Mouse (Mus musculus) ES-E14 (cell line): ENCODE measurements around the gene Pde4d. TPM values are rescaled to one million over a fixed set of nuclear protein-coding genes. Genes with fewer than 3 reads are reported as not detected.

Experiments used
- DNase-seq: peaks from one replicate; pipeline ENCODE4 v3.0.0-alpha.2; 2013; ENCODE audit warnings: low read depth, low spot score
- H3K27ac ChIP-seq: 2 replicates; pipeline ENCODE4 v1.5.1; 2012; ENCODE audit warnings: low read depth, mild to moderate bottlenecking, low read length, moderate library complexity, mixed read lengths; ENCODE audit not compliant: poor library complexity, insufficient read depth, severe bottlenecking
- H3K36me3 ChIP-seq: 2 replicates; pipeline ENCODE4 v1.6.1; 2012; ENCODE audit warnings: mild to moderate bottlenecking, low read length, moderate library complexity, mixed read lengths; ENCODE audit not compliant: control insufficient read depth, poor library complexity, insufficient read depth, severe bottlenecking
- H3K4me1 ChIP-seq, 2 experiments: fragments of 150-350 bp in 1 of 2; sonication (generic) in 1 of 2; 2 replicates each; pipeline ENCODE4 v1.6.1; 2012; ENCODE audit warnings: low read length in 2 of 2, mild to moderate bottlenecking in 1 of 2, mixed read lengths in 1 of 2; ENCODE audit not compliant: control insufficient read depth in 2 of 2, insufficient read depth in 2 of 2, poor library complexity in 1 of 2
- H3K4me3 ChIP-seq, 2 experiments: fragments of 150-350 bp in 1 of 2; sonication (generic) in 1 of 2; 2 replicates each; pipeline ENCODE4 v1.5.1; 2012; ENCODE audit warnings: low read length in 2 of 2, low read depth in 1 of 2, mild to moderate bottlenecking in 1 of 2, mixed read lengths in 1 of 2; ENCODE audit not compliant: insufficient read depth in 1 of 2, poor library complexity in 1 of 2, severe bottlenecking in 1 of 2
- H3K9ac ChIP-seq: 2 replicates; pipeline ENCODE4 v1.6.1; 2012; ENCODE audit warnings: low read depth, mild to moderate bottlenecking, low read length, mixed read lengths; ENCODE audit not compliant: poor library complexity, insufficient read depth, severe bottlenecking
- H3K9me3 ChIP-seq: fragments of 150-350 bp; sonication (generic); 2 replicates; pipeline ENCODE4 v1.6.1; 2012; ENCODE audit warnings: low read depth, mild to moderate bottlenecking, low read length; ENCODE audit not compliant: control insufficient read depth, insufficient read depth
- CHD2 ChIP-seq: IDR thresholded peaks from 2 replicates; pipeline ENCODE4 v1.6.1; 2014; ENCODE audit warnings: mild to moderate bottlenecking, low read depth, low read length, inconsistent platforms
- HCFC1 ChIP-seq: IDR thresholded peaks from 2 replicates; pipeline ENCODE4 v1.6.1; 2012; ENCODE audit warnings: low read length, inconsistent platforms, borderline replicate concordance; ENCODE audit not compliant: insufficient read depth
- MAFK ChIP-seq: IDR thresholded peaks from 2 replicates; pipeline ENCODE4 v1.6.1; 2014; ENCODE audit warnings: mild to moderate bottlenecking, low read depth, low read length, inconsistent platforms; ENCODE audit not compliant: insufficient read depth
- ZC3H11A ChIP-seq: IDR thresholded peaks from 2 replicates; pipeline ENCODE4 v1.6.1; 2012; ENCODE audit warnings: low read depth, mild to moderate bottlenecking, inconsistent platforms, low read length, borderline replicate concordance
- ZNF384 ChIP-seq: IDR thresholded peaks from 2 replicates; pipeline ENCODE4 v1.6.1; 2012; ENCODE audit warnings: low read depth, low read length, inconsistent platforms
- in situ Hi-C, 2 experiments: fragments of 600-800 bp; cut with MboI; formaldehyde crosslinking; loops; one replicate each; pipeline ENCODE4 v1.15.1; 2025; ENCODE audit warnings: low sequenced_read_pairs in 2 of 2, inconsistent platforms in 1 of 2; ENCODE audit not compliant: unreplicated experiment in 2 of 2
- total RNA-seq: library from RNA; depleted of rRNA; stranded (reverse); fragments of 300-350 nt; gene quantifications from 2 replicates; pipeline ENCODE4 v1.2.3, GENCODE M21; 2012

The Pde4d gene
- total RNA-seq, 1 experiment, result 10.4 TPM

- Histone ChIP-seq H3K9me3 (no peaks in the 10 kb centered on the region), H3K4me1 (no peaks in the 10 kb centered on the region), H3K9ac (no peak overlapping the region), H3K36me3 (no peaks in the 10 kb centered on the region), H3K4me3 (no peak overlapping the region), H3K27ac (no peak overlapping the region)
- in situ Hi-C loops, result no loop called here
- no peak for DNase-seq
- TF ChIP-seq HCFC1 (no peak), ZC3H11A (no peak), CHD2 (no peak), ZNF384 (no peak), MAFK (no peak)
These were observed 1352.5 kb downstream of the Pde4d start for GRCm38 (mm10) chr13:109802201-109802600.

GRCm38 (mm10) chr13:109806193-109806966, 1356.6 kb downstream of the Pde4d start:
- no peak for DNase-seq
- Histone ChIP-seq H3K27ac (no peak overlapping the region), H3K4me1 (peaks cover 0 to 3% of the 10 kb centered on the region in 2 experiments; a peak in 1 of 4 replicates), H3K4me3 (no peak overlapping the region), H3K9ac (no peak overlapping the region), H3K9me3 (no peaks in the 10 kb centered on the region), H3K36me3 (no peaks in the 10 kb centered on the region)
- TF ChIP-seq ZNF384, result no peak
- TF ChIP-seq ZC3H11A, result no peak
- no peak for TF ChIP-seq HCFC1
- TF ChIP-seq CHD2, result no peak
- TF ChIP-seq MAFK, result no peak
- in situ Hi-C loops, result no loop called here

GRCm38 (mm10) chr13:109807036-109807435, 1357.3 kb downstream of the Pde4d start:
- peaks cover 0 to 3% of the 10 kb centered on the region in 2 experiments; a peak in 1 of 4 replicates for H3K4me1 ChIP-seq
- no peak overlapping the region for H3K27ac ChIP-seq
- no peak overlapping the region for H3K9ac ChIP-seq
- H3K4me3 ChIP-seq, result no peak overlapping the region
- in situ Hi-C loops, result no loop called here
- H3K9me3 ChIP-seq, result no peaks in the 10 kb centered on the region
- TF ChIP-seq CHD2 (no peak), ZC3H11A (no peak), MAFK (no peak), ZNF384 (no peak), HCFC1 (no peak)
- no peak for DNase-seq
- H3K36me3 ChIP-seq, result no peaks in the 10 kb centered on the region

GRCm38 (mm10) chr13:109807446-109807845, 1357.7 kb downstream of the Pde4d start:
- Histone ChIP-seq H3K4me1 (peaks cover 0 to 4% of the 10 kb centered on the region in 2 experiments; a peak in 1 of 4 replicates), H3K36me3 (no peaks in the 10 kb centered on the region), H3K4me3 (no peak overlapping the region), H3K9ac (no peak overlapping the region), H3K27ac (no peak overlapping the region), H3K9me3 (no peaks in the 10 kb centered on the region)
- in situ Hi-C loops, result no loop called here
- DNase-seq, result no peak
- TF ChIP-seq ZC3H11A (no peak), MAFK (no peak), HCFC1 (no peak), ZNF384 (no peak), CHD2 (no peak)

DNA sequence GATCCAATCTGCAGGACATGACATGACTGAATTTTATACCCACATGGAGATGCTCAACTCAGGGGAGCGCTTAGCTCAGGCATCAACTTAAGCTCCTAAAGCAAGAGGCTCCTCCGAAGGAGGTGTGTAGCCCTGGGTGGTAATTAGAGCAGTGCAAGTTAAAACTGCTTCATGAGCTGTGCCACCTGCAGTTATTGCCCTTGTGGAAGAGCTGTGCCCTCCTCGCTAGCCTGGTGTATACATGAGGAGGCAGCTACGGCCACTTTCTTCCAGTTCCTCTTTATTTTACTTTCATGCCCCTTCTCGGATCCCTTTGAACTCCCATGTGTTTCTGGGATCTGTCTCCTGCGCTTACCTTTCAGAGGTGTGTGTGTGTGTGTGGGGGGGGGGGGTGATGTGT, 1358.3 kb downstream of the Pde4d start:
- Histone ChIP-seq H3K4me1 (peaks cover 0 to 6% of the 10 kb centered on the region in 2 experiments; a peak in 1 of 4 replicates), H3K36me3 (no peaks in the 10 kb centered on the region), H3K9me3 (no peaks in the 10 kb centered on the region), H3K27ac (no peak overlapping the region), H3K4me3 (no peak overlapping the region), H3K9ac (no peak overlapping the region)
- in situ Hi-C loops, result no loop called here
- DNase-seq, result no peak
- TF ChIP-seq ZNF384, result no peak
- TF ChIP-seq HCFC1, result no peak
- no peak for TF ChIP-seq CHD2
- no peak for TF ChIP-seq ZC3H11A
- TF ChIP-seq MAFK, result no peak
